Mouse (Mus musculus) G1E (cell line): ENCODE data around the gene Lsm2.
"Not testable (repeated sequence)": the region's sequence is repeated elsewhere in the genome, so short reads cannot be mapped to it uniquely, and the experiment has no call there.

ENCODE experiments used
- CTCF ChIP-seq: IDR thresholded peaks from 2 replicates; pipeline ENCODE4 v1.5.1; 2012; ENCODE audit warnings: low read depth, low read length, inconsistent platforms, mixed read lengths
- GATA1 ChIP-seq: IDR thresholded peaks from 2 replicates; pipeline ENCODE4 v1.6.1; 2012; ENCODE audit warnings: borderline replicate concordance, low read length, inconsistent platforms, mixed read lengths

- not testable (repeated sequence) for TF ChIP-seq CTCF, GATA1
Measured at GRCm38 (mm10) chr17:35005902-35006301, 24.2 kb downstream of the Lsm2 start.
